Mouse (Mus musculus): Measurements from ENCODE around the gene Ptpn9. TPM values are rescaled to one million over a fixed set of nuclear protein-coding genes. Genes with fewer than 3 reads are reported as not detected.

Ptpn9 gene
- 7.0 and 9.0 TPM in 2 replicates for polyA plus RNA-seq (2015; fragmentation: Nextera tagmentation; extraction: Ambion mirVana)

GRCm38 (mm10) chr9:56994286-56995197, at the start of gene Ptpn9:
TSS of gene Ptpn9 (plus strand) at chr9:56994923.

GRCm38 (mm10) chr9:56950414-56951400, 44.0 kb upstream of the Ptpn9 start, which contains the start of gene Snupn:
TSS of gene Snupn (plus strand) at chr9:56950878.

GRCm38 (mm10) chr9:57071801-57072351, 77.2 kb downstream of the Ptpn9 start, which contains the start of gene Sin3a:
TSS of gene Sin3a (plus strand) at chr9:57072040.

Other genes with a start within 250 kb of the Ptpn9 start
- gene Lingo1, start 198.5 kb upstream of the Ptpn9 start, polyA plus RNA-seq (2015; fragmentation: Nextera tagmentation; extraction: Ambion mirVana), result 0.94 and 1.5 TPM in 2 replicates
- gene Odf3l1, start 130.2 kb upstream of the Ptpn9 start, polyA plus RNA-seq (2015; fragmentation: Nextera tagmentation; extraction: Ambion mirVana), result not detected in 2 replicates
- 1.2 and 1.4 TPM in 2 replicates for gene Cspg4, start 129.9 kb upstream of the Ptpn9 start, polyA plus RNA-seq (2015; fragmentation: Nextera tagmentation; extraction: Ambion mirVana)
- gene Snx33, start 66.6 kb upstream of the Ptpn9 start, polyA plus RNA-seq (2015; fragmentation: Nextera tagmentation; extraction: Ambion mirVana), result 2.1 and 3.4 TPM in 2 replicates
- gene Imp3, start 57.4 kb upstream of the Ptpn9 start, polyA plus RNA-seq (2015; fragmentation: Nextera tagmentation; extraction: Ambion mirVana), result 90.7 and 95.5 TPM in 2 replicates
- gene Snupn, start 44.0 kb upstream of the Ptpn9 start, polyA plus RNA-seq (2015; fragmentation: Nextera tagmentation; extraction: Ambion mirVana), result 9.8 and 10.6 TPM in 2 replicates
- gene Sin3a, start 77.1 kb downstream of the Ptpn9 start, polyA plus RNA-seq (2015; fragmentation: Nextera tagmentation; extraction: Ambion mirVana), result 13.6 and 15.4 TPM in 2 replicates
- 25.3 and 33.2 TPM in 2 replicates for gene Man2c1, start 135.8 kb downstream of the Ptpn9 start, polyA plus RNA-seq (2015; fragmentation: Nextera tagmentation; extraction: Ambion mirVana)
- 3.0 and 4.7 TPM in 2 replicates for gene Neil1, start 153.4 kb downstream of the Ptpn9 start, polyA plus RNA-seq (2015; fragmentation: Nextera tagmentation; extraction: Ambion mirVana)
- gene Commd4, start 163.4 kb downstream of the Ptpn9 start, polyA plus RNA-seq (2015; fragmentation: Nextera tagmentation; extraction: Ambion mirVana), result 84.2 and 94.1 TPM in 2 replicates
- 0.04 TPM in 1 of 2 replicates, not detected in the other for gene Trcg1, start 241.6 kb downstream of the Ptpn9 start, polyA plus RNA-seq (2015; fragmentation: Nextera tagmentation; extraction: Ambion mirVana)